Comparison of ENCODE assay signal across 26 mouse cellular contexts in the genomic region with DNA sequence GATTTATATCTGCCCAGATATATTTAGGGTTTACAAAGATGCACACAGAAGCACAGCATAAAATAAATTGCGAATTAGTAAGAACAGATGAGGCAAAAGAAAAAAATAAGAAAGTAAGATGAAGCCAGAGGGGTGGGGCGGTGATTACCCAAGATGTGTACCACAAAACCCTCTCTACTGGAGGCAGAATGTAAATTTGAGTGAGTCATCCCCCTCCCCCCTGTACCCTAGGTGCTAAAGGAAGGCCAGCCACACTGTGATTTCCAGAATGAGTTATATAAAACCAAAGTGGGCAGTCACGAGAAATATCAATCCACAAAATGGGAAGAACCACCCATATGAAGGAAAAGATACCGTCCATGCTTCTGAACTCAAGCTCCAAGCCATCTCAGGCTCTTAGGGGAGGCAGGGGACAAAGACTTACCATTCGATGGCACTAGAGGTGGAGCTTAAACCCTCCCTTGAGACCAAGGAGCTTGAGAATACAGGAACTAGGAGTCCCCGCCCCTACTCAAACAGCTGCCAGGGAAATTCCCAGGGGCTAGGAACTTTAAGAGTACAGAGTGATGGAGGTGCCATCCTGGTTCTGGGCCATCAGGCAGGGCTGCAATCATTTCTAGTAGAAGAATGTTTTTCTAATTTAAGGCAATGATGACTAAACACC.
DNase-seq lines count a peak whose midpoint lies in the region; ATAC-seq and TF ChIP-seq lines count a peak whose summit lies in the region.
"Had no signal": no experiment of that assay in that cellular context is flagged by ENCODE, and none has a peak within 500 bp of the region (broad histone marks: within the 10 kb centered on the region; RNA-seq: fewer than 3 reads in every experiment).

No protein-coding gene starts in this region.

- H3K4me1 ChIP-seq in heart, embryonic 11.5 days (ENCODE audit: control insufficient read depth, insufficient read depth, low read length) = no peaks in the 10 kb centered on the region
- no peaks in the 10 kb centered on the region for H3K4me1 ChIP-seq in intestine, postnatal 0 days (replicated peaks; ENCODE audit: control insufficient read depth, insufficient read depth, low read length)
- H3K4me1 ChIP-seq: forebrain, embryonic 13.5 days; heart, embryonic 10.5 days; hindbrain, embryonic 12.5 days; kidney, embryonic 15.5 days; limb, embryonic 13.5 days; lung, embryonic 15.5 days; midbrain, embryonic 10.5 days; neural tube, embryonic 13.5 days had no signal

- TF ChIP-seq CTCF in intestine, postnatal 0 days (IDR thresholded peaks at IDR 0.05; ENCODE audit: low read depth) = no peak

- H3K4me2 ChIP-seq in heart, embryonic 11.5 days = no peak overlapping the region
- no peak overlapping the region for H3K4me2 ChIP-seq in intestine, postnatal 0 days (replicated peaks; ENCODE audit: low read depth)
- H3K4me2 ChIP-seq: forebrain, embryonic 13.5 days; hindbrain, embryonic 12.5 days; kidney, embryonic 15.5 days; limb, embryonic 13.5 days; liver, embryonic 11.5 days; lung, embryonic 15.5 days; neural tube, embryonic 13.5 days had no signal

- H3K27me3 ChIP-seq in heart, embryonic 11.5 days (ENCODE audit: control insufficient read depth, insufficient read depth, low read length) = no peaks in the 10 kb centered on the region
- H3K27me3 ChIP-seq in intestine, postnatal 0 days (replicated peaks; ENCODE audit: control insufficient read depth, insufficient read depth, low read length) = no peaks in the 10 kb centered on the region
- H3K27me3 ChIP-seq: forebrain, embryonic 13.5 days; lung, embryonic 15.5 days; neural tube, embryonic 13.5 days had no signal

- no peaks in the 10 kb centered on the region for H3K36me3 ChIP-seq in heart, embryonic 11.5 days (ENCODE audit: control insufficient read depth, insufficient read depth, low read length)
- H3K36me3 ChIP-seq in intestine, postnatal 0 days (ENCODE audit: control insufficient read depth, insufficient read depth) = no peaks in the 10 kb centered on the region
- H3K36me3 ChIP-seq: heart, embryonic 10.5 days; hindbrain, embryonic 12.5 days; kidney, embryonic 15.5 days; limb, embryonic 13.5 days; lung, embryonic 15.5 days; midbrain, embryonic 10.5 days; neural tube, embryonic 13.5 days had no signal

- H3K27ac ChIP-seq in heart, embryonic 11.5 days (ENCODE audit: low read depth, low read length) = no peak overlapping the region
- no peak overlapping the region for H3K27ac ChIP-seq in intestine, postnatal 0 days (ENCODE audit: low read depth, low read length)
- H3K27ac ChIP-seq: forebrain, embryonic 13.5 days; heart, embryonic 10.5 days; hindbrain, embryonic 12.5 days; kidney, embryonic 15.5 days; left cerebral cortex, adult 2 months; limb, embryonic 13.5 days; lung, embryonic 15.5 days; midbrain, embryonic 10.5 days; neural tube, embryonic 13.5 days had no signal

- no peak overlapping the region for H3K4me3 ChIP-seq in heart, embryonic 11.5 days (ENCODE audit: low read depth, low read length)
- H3K4me3 ChIP-seq in intestine, postnatal 0 days (ENCODE audit: low read depth, low read length) = no peak overlapping the region
- H3K4me3 ChIP-seq: forebrain, embryonic 13.5 days; heart, embryonic 10.5 days; hindbrain, embryonic 12.5 days; kidney, embryonic 15.5 days; left cerebral cortex, adult 2 months; limb, embryonic 13.5 days; lung, embryonic 15.5 days; midbrain, embryonic 10.5 days; neural tube, embryonic 13.5 days had no signal

- 64% methylated on average over 6 of the region's 6 CpGs for WGBS in heart, embryonic 11.5 days (ENCODE audit: insufficient replicate concordance)
- WGBS in intestine, postnatal 0 days = 72% methylated on average over 6 of the region's 6 CpGs

- ATAC-seq in heart, embryonic 11.5 days (replicated peaks; ENCODE audit: insufficient number of reproducible peaks, low FRiP score, low TSS enrichment) = no peak
- 0 out of 2 replicates have a peak, but pooled peaks have one; percentile 47 for ATAC-seq in common myeloid progenitor, adult 5-6 weeks (replicated peaks; ENCODE audit: low read depth, poor library complexity, severe bottlenecking)
- ATAC-seq in intestine, postnatal 0 days = no peak
- ATAC-seq: forebrain, embryonic 13.5 days had no signal

- H3K9ac ChIP-seq in heart, embryonic 11.5 days (ENCODE audit: low read depth, low read length) = no peak overlapping the region
- H3K9ac ChIP-seq in intestine, postnatal 0 days (ENCODE audit: low read depth, low read length) = no peak overlapping the region
- H3K9ac ChIP-seq: forebrain, embryonic 13.5 days; hindbrain, embryonic 12.5 days; kidney, embryonic 15.5 days; limb, embryonic 13.5 days; lung, embryonic 15.5 days; neural tube, embryonic 13.5 days had no signal

- peak; percentile 66 for DNase-seq in heart, adult 11 months
- DNase-seq in A20 (ENCODE audit: low read depth, low spot score) = peak; percentile 39
- no peak for DNase-seq in frontal cortex, postnatal 10 days (ENCODE audit: low spot score in 2 of 2)
- no peak for DNase-seq in frontal cortex, postnatal 14 days (ENCODE audit: low spot score in 2 of 2)
- DNase-seq: adrenal gland, postnatal 25 days; cerebellum, adult 11-12 months; cerebellum, adult 9-11 months; gastrocnemius, postnatal 10 days; heart, postnatal 36 days; kidney, adult 18-20 months; kidney, postnatal 25 days; thymus, adult 18-20 months; thymus, postnatal 25 days had no signal

- no peaks in the 10 kb centered on the region for H3K9me3 ChIP-seq in heart, embryonic 11.5 days (replicated peaks; ENCODE audit: control insufficient read depth, low read length)
- no peaks in the 10 kb centered on the region for H3K9me3 ChIP-seq in intestine, postnatal 0 days (ENCODE audit: control insufficient read depth)
- H3K9me3 ChIP-seq: forebrain, embryonic 13.5 days; heart, embryonic 10.5 days; hindbrain, embryonic 12.5 days; kidney, embryonic 15.5 days; limb, embryonic 13.5 days; lung, embryonic 15.5 days; midbrain, embryonic 10.5 days; neural tube, embryonic 13.5 days had no signal

Comparison
In these comparisons a context has a peak if more than half of its experiments do, and no peak if none do; other contexts are left out.
1. DNase-seq: peak in heart, adult 11 months (single experiment) and A20 (single experiment); none in frontal cortex, postnatal 10 days (0 of 2) and frontal cortex, postnatal 14 days (0 of 2).